Mouse (Mus musculus) kidney, embryonic 14.5 days (tissue): ENCODE data around the gene Rfx2. TPM values are rescaled to one million over a fixed set of nuclear protein-coding genes. Genes with fewer than 3 reads are reported as not detected.
A peak's percentile ranks its signal among the peaks of the same experiment; 100 is the strongest.

Experiments
- ATAC-seq: fragments of 200-750 bp; cut with Nextera tagmentation; 2 replicates; pipeline ENCODE4 v1.8.0; 2017; ENCODE audit warnings: moderate number of reproducible peaks, mild to moderate bottlenecking, moderate TSS enrichment, moderate library complexity; ENCODE audit not compliant: low FRiP score, low TSS enrichment
- H3K27ac ChIP-seq: fragments of 300-500 bp; sonication (generic); 2 replicates; pipeline ENCODE4 v1.5.1; 2014; ENCODE audit warnings: low read depth, mild to moderate bottlenecking, low read length, moderate library complexity, mixed read lengths
- H3K27me3 ChIP-seq: fragments of 300-500 bp; sonication (generic); 2 replicates; pipeline ENCODE4 v1.6.1; 2014; ENCODE audit warnings: mild to moderate bottlenecking, low read length; ENCODE audit not compliant: control insufficient read depth, insufficient read depth
- H3K36me3 ChIP-seq: fragments of 300-500 bp; sonication (generic); 2 replicates; pipeline ENCODE4 v1.6.1; 2014; ENCODE audit warnings: low read length, mixed read lengths; ENCODE audit not compliant: control insufficient read depth, insufficient read depth
- H3K4me1 ChIP-seq: fragments of 300-500 bp; sonication (generic); 2 replicates; pipeline ENCODE4 v1.6.1; 2014; ENCODE audit warnings: low read length, mixed read lengths; ENCODE audit not compliant: control insufficient read depth, insufficient read depth
- H3K4me2 ChIP-seq: fragments of 300-500 bp; sonication (generic); replicated peaks from 2 replicates; pipeline ENCODE4 v1.6.1; 2014; ENCODE audit warnings: low read depth, mild to moderate bottlenecking, low read length
- H3K4me3 ChIP-seq: fragments of 300-500 bp; sonication (generic); 2 replicates; pipeline ENCODE4 v1.5.1; 2014; ENCODE audit warnings: mild to moderate bottlenecking, low read length
- H3K9ac ChIP-seq: fragments of 300-500 bp; sonication (generic); 2 replicates; pipeline ENCODE4 v1.6.1; 2014; ENCODE audit warnings: low read depth, mild to moderate bottlenecking, low read length, moderate library complexity
- H3K9me3 ChIP-seq: fragments of 300-500 bp; sonication (generic); 2 replicates; pipeline ENCODE4 v1.6.1; 2016; ENCODE audit warnings: low read length; ENCODE audit not compliant: control insufficient read depth
- WGBS: fragments of 180-500 bp; shearing (Covaris S2); extraction: QIAGEN DNeasy Blood & Tissue Kit; methylation state at CpG from one replicate; pipeline ENCODE4 v1.1.7; 2014; 5-methylcytosine and 5-hydroxymethylcytosine counted together
- polyA plus RNA-seq: library from polyadenylated mRNA; unstranded; fragments of >200 nt; fragmentation: Nextera tagmentation; extraction: Ambion mirVana; gene quantifications from 2 replicates; pipeline ENCODE4 v1.2.1, GENCODE M21; 2014

Rfx2 gene
- polyA plus RNA-seq, 1 experiment from 2014 or later, result 3.9 TPM

DNA sequence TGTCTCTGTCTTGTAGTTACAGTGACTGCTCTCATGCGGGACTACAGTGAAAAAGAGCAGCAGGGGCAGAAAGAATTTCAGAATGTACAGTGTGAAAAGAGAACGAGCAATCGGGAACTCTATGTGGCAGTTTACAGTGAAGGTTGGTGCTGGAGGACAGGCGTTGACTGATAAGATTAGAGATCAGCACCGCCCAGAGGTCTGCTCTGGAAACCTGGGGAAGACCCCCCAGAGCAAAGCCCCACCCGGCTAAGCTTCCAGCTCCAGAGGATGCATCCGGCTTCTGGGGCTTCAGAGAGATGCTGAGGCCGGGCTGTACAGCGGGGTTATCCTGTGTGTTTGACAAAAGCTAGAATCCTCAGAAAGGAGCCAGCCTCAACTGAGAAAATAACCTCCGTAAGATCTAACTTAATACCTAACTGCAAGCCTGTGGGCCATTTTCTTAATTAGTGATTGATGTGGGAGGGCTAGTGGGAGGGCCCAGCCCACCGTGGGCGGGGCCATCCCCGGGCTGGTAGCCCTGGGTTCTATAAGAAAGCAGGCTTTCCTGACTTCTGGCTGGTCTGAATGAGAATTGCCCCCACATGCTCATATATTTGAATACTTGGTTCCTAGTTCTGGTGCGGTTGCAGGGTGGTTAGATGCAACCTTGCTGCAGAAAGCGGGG, 39.6 kb upstream of the Rfx2 start:
- peaks cover 3% of the 10 kb centered on the region; the same call in 1 of the 2 replicates for H3K9me3 ChIP-seq
- H3K4me2 ChIP-seq, result no peak overlapping the region
- H3K27me3 ChIP-seq, result no peaks in the 10 kb centered on the region
- H3K9ac ChIP-seq, result no peak overlapping the region
- 69% methylated on average over 15 of the region's 15 CpGs for WGBS
- no peak for ATAC-seq
- no peak overlapping the region for H3K4me3 ChIP-seq
- no peak overlapping the region for H3K27ac ChIP-seq
- H3K4me1 ChIP-seq, result no peaks in the 10 kb centered on the region
- H3K36me3 ChIP-seq, result no peaks in the 10 kb centered on the region

DNA sequence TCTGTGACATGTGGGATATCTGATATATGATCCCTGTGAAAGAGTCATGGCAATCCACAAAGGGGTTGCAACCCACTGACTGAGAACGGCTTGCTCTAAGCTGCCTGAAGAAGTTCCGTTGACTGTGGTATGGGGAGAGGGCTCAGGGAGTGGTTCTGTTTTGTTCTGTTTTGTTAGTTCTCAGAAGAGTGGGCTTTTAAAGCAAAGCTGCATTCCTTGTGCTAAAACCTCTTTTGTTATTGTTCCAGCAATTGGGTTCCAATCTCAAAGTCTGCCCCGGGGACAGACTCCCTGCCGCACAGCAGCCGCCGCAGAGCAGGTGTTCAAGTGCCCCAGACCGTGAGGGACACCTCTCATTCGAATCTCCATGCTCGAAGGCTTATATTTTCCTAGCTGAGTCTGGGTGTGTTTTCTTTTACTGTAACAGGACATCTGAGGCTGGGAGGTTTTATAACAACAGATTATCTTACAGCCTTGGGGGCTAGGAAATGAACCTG, 38.7 kb upstream of the Rfx2 start:
- WGBS, result 73% methylated on average over 9 of the region's 9 CpGs
- ATAC-seq, result no peak
- peaks cover 3% of the 10 kb centered on the region; the same call in 1 of the 2 replicates for H3K9me3 ChIP-seq
- no peak overlapping the region for H3K27ac ChIP-seq
- H3K27me3 ChIP-seq, result no peaks in the 10 kb centered on the region
- no peaks in the 10 kb centered on the region for H3K36me3 ChIP-seq
- H3K9ac ChIP-seq, result no peak overlapping the region
- no peak overlapping the region for H3K4me2 ChIP-seq
- H3K4me3 ChIP-seq, result no peak overlapping the region
- H3K4me1 ChIP-seq, result no peaks in the 10 kb centered on the region

- no peaks in the 10 kb centered on the region for H3K36me3 ChIP-seq
- peaks cover 3% of the 10 kb centered on the region; the same call in 1 of the 2 replicates for H3K9me3 ChIP-seq
- 81% methylated on average over 7 of the region's 7 CpGs for WGBS
- no peak for ATAC-seq
- no peak overlapping the region for H3K9ac ChIP-seq
- no peaks in the 10 kb centered on the region for H3K27me3 ChIP-seq
- no peak overlapping the region for H3K27ac ChIP-seq
- H3K4me3 ChIP-seq, result no peak overlapping the region
- H3K4me2 ChIP-seq, result no peak overlapping the region
- H3K4me1 ChIP-seq, result no peaks in the 10 kb centered on the region
Observed at GRCm38 (mm10) chr17:56866071-56866470, 35.3 kb upstream of the Rfx2 start.

DNA sequence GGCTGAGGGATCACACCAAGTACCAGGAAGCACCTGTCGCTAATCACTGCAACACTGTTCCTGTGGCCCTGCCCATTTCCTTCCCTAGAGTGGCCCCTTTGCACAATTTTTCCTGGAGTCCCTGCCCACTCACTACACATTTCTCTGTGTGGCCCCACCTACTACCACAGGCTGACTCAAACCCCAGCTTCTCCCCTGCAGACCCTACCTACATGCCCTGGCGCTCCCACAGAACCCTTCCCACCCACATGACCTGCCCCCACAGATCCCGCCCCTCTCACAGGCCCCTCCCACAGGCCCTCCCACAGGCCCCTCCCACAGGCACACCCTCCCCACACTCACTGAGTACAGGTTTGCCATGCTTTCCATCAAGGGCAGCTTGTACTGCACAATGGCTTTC, 30.4 kb upstream of the Rfx2 start:
- WGBS, result 51% methylated on average over 3 of the region's 3 CpGs
- peak; percentile 45; the same call in 1 of the 2 replicates for ATAC-seq
- H3K9me3 ChIP-seq, result no peaks in the 10 kb centered on the region
- H3K4me1 ChIP-seq, result no peaks in the 10 kb centered on the region
- H3K27ac ChIP-seq, result no peak overlapping the region
- H3K36me3 ChIP-seq, result no peaks in the 10 kb centered on the region
- H3K27me3 ChIP-seq, result no peaks in the 10 kb centered on the region
- no peak overlapping the region for H3K9ac ChIP-seq
- H3K4me3 ChIP-seq, result no peak overlapping the region
- no peak overlapping the region for H3K4me2 ChIP-seq

DNA sequence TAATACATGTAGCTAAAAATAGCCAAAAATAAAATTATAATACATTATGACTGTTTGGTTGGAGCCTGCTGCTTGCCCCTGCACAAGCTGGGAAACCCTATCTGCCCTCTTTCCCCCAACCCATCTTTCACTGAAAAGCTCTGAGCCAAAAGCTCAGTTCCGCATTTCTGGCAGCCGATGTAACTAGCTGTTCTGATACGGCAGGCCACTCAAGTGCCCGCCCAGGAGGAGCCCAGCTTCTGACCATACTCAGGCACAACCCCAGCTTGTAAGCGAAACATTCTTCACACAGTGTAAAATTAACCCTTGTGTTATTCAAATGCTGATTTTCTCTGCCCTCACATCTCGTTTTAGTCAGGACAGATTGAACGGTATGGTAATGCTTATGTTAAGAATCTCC, 28.1 kb upstream of the Rfx2 start:
- no peaks in the 10 kb centered on the region for H3K36me3 ChIP-seq
- no peak overlapping the region for H3K4me2 ChIP-seq
- H3K9me3 ChIP-seq, result no peaks in the 10 kb centered on the region
- H3K27me3 ChIP-seq, result no peaks in the 10 kb centered on the region
- H3K4me1 ChIP-seq, result no peaks in the 10 kb centered on the region
- H3K27ac ChIP-seq, result no peak overlapping the region
- ATAC-seq, result no peak
- H3K4me3 ChIP-seq, result no peak overlapping the region
- WGBS, result 62% methylated on average over 7 of the region's 7 CpGs
- H3K9ac ChIP-seq, result no peak overlapping the region

- ATAC-seq, result no peak
- H3K4me2 ChIP-seq, result no peak overlapping the region
- no peaks in the 10 kb centered on the region for H3K9me3 ChIP-seq
- H3K36me3 ChIP-seq, result no peaks in the 10 kb centered on the region
- WGBS, result 54% methylated on average over 4 of the region's 4 CpGs
- H3K27me3 ChIP-seq, result no peaks in the 10 kb centered on the region
- H3K27ac ChIP-seq, result no peak overlapping the region
- H3K9ac ChIP-seq, result no peak overlapping the region
- H3K4me1 ChIP-seq, result no peaks in the 10 kb centered on the region
- no peak overlapping the region for H3K4me3 ChIP-seq
Observed at GRCm38 (mm10) chr17:56858216-56858615, 27.4 kb upstream of the Rfx2 start.

DNA sequence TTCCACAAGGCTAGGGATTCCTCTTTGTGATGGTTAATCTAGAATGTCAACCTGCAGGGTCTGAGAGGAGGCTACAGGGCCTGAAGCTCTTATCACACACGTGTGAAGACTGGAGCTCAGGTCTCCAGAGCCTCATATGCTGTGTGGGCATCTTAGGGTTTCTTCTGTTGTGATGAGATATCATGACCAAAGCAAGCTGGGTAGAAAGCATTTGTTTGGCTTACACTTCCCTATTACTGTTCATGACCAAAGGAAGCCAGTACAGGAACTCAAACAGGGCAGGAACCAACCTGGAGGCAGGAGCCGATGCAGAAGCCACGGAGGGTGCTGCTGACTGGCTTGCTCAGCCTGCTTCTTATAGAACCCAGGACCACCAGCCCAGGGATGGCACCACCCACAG, 24.6 kb upstream of the Rfx2 start:
- Histone ChIP-seq H3K4me3 (no peak overlapping the region), H3K36me3 (no peaks in the 10 kb centered on the region), H3K27ac (no peak overlapping the region), H3K4me1 (no peaks in the 10 kb centered on the region), H3K4me2 (no peak overlapping the region), H3K27me3 (no peaks in the 10 kb centered on the region), H3K9ac (no peak overlapping the region), H3K9me3 (no peaks in the 10 kb centered on the region)
- WGBS, result 86% methylated on average over 3 of the region's 3 CpGs
- no peak for ATAC-seq

DNA sequence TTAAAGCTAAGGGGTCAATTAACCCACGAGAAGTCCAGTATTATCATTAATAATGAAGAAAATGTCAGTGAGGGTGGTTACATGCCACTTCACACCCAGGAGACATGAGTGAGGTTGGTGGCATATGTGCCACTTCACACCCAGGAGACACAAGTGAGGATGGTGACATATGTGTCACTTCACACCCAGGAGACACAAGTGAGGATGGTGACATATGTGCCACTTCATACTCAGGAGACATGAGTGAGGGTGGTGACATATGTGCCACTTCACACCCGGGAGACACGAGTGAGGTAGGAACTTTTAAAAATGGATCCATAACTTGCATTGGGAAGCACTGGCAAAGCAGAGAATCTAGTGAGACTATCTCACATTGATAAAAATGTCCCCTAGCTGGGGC, 20.4 kb upstream of the Rfx2 start:
- Histone ChIP-seq H3K4me3 (no peak overlapping the region), H3K36me3 (no peaks in the 10 kb centered on the region), H3K27me3 (no peaks in the 10 kb centered on the region), H3K4me2 (no peak overlapping the region), H3K9ac (no peak overlapping the region), H3K9me3 (no peaks in the 10 kb centered on the region), H3K4me1 (no peaks in the 10 kb centered on the region), H3K27ac (no peak overlapping the region)
- ATAC-seq, result no peak
- WGBS, result 71% methylated on average over 3 of the region's 3 CpGs

- H3K4me3 ChIP-seq, result no peak overlapping the region
- WGBS, result 87% methylated on average over 13 of the region's 13 CpGs
- no peak overlapping the region for H3K4me2 ChIP-seq
- no peak for ATAC-seq
- H3K4me1 ChIP-seq, result no peaks in the 10 kb centered on the region
- no peaks in the 10 kb centered on the region for H3K27me3 ChIP-seq
- H3K36me3 ChIP-seq, result no peaks in the 10 kb centered on the region
- no peak overlapping the region for H3K27ac ChIP-seq
- H3K9me3 ChIP-seq, result no peaks in the 10 kb centered on the region
- H3K9ac ChIP-seq, result no peak overlapping the region
Observed at GRCm38 (mm10) chr17:56849710-56850109, 18.9 kb upstream of the Rfx2 start.
